Mouse (Mus musculus) naive thymus-derived CD4-positive, alpha-beta T cell, adult 2 months (primary cell): Measurements from ENCODE around the gene Cspg4.
"Not testable (repeated sequence)": the region's sequence is repeated elsewhere in the genome, so short reads cannot be mapped to it uniquely, and the experiment has no call there.

Experiments
- DNase-seq: peaks from one replicate; pipeline ENCODE4 v3.0.0-alpha.2; 2011; ENCODE audit warnings: low read depth

The Cspg4 gene

DNA sequence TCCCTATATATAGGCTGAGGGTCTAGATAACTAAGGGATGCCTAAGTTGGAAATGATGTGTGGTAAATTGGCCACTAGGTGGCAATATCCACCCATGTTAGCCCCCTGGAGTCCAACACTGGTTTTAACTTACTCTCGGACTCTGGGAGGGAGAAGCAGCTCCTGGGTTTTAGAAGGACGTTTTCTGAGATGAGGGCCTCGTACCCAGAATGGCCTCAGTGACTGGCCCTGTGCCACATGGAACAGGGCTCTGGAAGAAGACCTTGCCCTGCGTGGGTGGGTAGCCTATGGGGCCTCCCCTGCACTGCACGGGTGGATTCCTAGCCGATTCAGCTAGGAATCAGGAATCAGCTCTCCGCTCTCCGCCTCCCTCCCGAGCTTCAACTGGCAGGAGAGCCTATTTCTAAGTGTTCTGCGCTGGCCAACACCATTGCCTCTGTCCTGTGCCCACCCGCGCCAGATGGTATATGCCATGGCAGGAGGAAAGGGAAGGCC is 26.7 kb downstream of the Cspg4 start:
- DNase-seq, result peak; percentile 83

- DNase-seq, result no peak
These were observed 27.3 kb downstream of the Cspg4 start for GRCm38 (mm10) chr9:56892111-56892510.

DNA sequence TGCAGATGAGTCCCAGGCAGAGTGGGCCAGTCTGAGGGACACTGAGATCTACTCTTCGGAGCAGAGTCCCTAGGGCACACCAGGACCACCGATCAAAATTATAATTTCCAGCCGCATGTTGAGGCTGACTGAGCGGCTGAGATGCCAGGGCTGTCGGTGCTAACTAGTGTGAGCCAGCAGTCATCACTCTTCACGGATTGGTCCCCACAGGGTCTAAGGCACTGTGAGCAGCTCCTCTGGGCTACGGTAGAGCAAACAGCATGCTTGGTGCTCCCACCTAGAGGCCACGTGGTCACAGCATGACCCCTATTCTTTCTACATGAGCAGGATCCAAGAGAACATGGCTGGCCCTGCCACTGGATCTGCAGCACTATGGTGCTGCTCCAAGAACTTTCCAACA is 28.5 kb downstream of the Cspg4 start:
- no peak for DNase-seq

GRCm38 (mm10) chr9:56894006-56894405 is 29.2 kb downstream of the Cspg4 start:
- peak; percentile 27 for DNase-seq

DNA sequence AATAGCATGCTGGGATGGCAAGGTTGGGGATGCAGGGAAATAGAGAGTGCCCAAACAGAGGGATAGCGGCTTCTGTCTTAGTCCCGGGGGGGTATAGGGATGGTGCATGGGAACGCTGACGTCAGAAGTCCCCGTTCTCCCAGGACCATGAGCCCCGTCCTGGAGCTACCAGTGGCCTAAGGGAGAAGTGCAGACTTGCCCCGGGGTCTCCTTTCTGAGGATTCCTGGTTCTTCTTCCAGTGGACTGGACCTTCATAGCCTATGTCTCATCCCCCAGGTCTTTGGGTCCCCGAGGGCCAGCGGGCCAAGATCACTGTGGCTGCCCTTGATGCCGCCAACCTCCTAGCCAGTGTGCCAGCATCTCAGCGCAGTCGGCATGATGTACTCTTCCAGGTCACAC is 31.9 kb downstream of the Cspg4 start:
- DNase-seq, result no peak

GRCm38 (mm10) chr9:56899409-56899808 is 34.6 kb downstream of the Cspg4 start:
- no peak for DNase-seq

GRCm38 (mm10) chr9:56900060-56900459 is 35.2 kb downstream of the Cspg4 start:
- DNase-seq, result no peak

GRCm38 (mm10) chr9:56900571-56900970 is 35.7 kb downstream of the Cspg4 start:
- DNase-seq, result peak; percentile 30

- peak; percentile 26 for DNase-seq
These were observed 36.4 kb downstream of the Cspg4 start for GRCm38 (mm10) chr9:56901187-56901586.

GRCm38 (mm10) chr9:56903662-56904061 is 38.8 kb downstream of the Cspg4 start:
- no peak for DNase-seq

DNA sequence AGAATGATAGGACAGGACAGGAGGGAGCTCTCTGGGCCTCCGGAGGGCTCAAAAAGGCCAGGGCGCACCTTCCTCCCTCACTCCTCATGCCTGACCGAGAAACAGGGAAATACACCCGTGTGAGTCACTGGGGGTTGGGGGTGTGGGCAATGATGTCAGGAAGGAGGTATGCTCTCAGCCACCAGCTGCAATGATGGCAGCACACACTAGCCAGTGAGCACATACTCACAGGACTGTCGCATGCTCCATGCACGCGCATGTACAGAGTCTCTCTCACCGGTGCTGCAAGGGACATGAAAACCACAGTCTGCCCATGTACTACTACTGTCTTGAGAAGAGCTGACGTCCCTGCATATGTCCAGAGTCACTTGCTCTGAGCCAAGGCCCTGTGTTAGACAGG is 42.7 kb downstream of the Cspg4 start:
- DNase-seq, result no peak

- not testable (repeated sequence) for DNase-seq
These were observed 45.2 kb downstream of the Cspg4 start for GRCm38 (mm10) chr9:56909991-56910390.

DNA sequence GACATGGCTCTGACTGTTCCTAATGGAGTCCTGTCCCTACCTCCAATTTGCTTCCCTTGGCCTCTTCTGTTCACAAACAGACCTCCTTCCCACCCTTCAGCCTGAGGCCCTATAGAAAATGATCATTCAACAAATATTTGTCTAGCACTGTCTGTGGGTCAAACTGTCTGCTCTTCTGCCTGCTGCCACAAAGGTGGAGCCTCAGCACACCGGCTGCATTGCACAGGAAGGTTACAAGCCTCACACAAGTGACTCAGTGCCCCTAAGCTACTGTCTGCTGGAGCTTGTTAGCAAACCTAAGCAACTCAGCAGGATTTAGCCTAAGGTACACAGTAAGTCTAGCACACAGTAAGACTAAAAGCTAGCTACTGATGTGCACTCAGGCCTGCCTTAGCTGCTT is 46.2 kb downstream of the Cspg4 start:
- no peak for DNase-seq

DNA sequence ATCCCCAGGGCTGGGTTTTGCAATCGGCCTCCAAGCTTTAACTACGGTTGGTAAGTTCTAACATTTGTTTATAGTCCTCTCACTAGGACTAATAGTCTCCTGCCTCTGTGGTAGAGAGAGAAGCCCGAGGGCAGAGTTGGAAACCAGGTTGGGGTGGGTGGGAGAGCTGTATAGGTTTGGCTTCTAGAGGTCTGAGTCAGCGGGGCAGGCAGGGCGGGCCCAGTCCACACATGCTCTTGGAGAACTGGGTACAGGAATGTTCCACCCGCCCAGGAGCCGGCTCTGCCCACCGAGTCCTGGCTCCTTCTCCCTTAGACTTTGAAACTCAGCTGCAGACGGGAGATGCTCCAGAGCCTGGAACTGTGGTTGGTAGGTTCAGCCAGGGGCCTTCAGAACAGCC is 49.2 kb downstream of the Cspg4 start:
- no peak for DNase-seq

GRCm38 (mm10) chr9:56915116-56915515 is 50.3 kb downstream of the Cspg4 start:
- no peak for DNase-seq

GRCm38 (mm10) chr9:56915695-56916410 is 51.0 kb downstream of the Cspg4 start:
- DNase-seq, result no peak

DNA sequence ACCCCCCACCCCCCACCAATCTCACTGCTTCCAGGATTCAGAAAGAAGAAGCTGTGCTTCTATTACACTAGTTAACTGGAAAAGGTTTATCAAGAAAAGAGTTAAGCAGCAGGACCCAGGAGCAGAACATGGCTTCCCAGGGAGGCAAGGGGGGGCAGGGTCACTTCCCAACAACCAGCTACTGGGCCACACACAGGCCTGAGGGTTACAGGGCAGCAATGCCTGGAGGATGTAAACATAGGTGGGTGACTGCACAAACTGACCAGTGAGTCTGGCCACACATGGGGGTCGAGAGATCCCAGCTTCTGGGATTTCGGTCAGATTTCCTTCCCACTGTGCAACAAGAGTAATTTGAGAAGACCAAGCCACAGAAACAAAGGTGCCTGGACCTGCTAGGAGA is 52.3 kb downstream of the Cspg4 start:
- no peak for DNase-seq

DNA sequence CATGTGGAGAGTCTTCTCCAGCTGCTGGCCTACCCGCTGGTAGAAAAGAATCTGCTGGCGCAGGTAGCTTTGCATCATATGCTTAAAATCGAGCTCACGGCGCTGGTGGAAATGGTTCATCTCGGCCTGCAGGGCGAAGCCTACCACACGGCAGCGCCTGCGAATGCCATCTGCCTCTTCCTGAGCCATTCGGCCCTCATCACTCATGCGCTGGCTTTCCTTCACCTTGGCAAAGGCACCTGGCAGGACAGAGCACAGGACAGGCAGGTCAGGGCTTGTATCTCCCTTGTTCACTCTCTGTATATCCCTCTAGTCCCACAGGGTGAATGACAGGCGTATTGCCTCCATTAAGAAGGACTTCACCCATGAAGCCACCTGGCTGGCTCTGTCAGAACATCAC is 53.6 kb downstream of the Cspg4 start:
- no peak for DNase-seq

DNA sequence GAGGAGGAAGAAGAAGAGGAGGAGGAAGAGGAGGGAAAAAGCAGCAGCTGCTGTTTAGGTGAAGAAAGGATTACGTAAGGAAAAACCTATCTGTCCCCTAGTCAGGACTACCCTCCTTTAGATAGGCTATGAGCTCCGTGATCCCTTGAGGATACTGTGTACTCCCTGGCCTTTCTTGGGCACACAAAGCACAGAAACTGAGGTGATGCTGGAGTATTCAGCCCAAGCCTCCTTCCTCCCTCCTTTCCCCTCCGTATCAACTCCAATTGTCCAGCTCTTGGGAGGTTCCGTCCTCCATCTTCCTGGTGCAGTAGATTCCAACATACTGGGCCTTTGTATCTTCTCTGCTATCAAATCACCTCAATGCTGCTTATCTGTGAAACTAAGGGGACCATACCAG is 57.9 kb downstream of the Cspg4 start:
- no peak for DNase-seq

DNA sequence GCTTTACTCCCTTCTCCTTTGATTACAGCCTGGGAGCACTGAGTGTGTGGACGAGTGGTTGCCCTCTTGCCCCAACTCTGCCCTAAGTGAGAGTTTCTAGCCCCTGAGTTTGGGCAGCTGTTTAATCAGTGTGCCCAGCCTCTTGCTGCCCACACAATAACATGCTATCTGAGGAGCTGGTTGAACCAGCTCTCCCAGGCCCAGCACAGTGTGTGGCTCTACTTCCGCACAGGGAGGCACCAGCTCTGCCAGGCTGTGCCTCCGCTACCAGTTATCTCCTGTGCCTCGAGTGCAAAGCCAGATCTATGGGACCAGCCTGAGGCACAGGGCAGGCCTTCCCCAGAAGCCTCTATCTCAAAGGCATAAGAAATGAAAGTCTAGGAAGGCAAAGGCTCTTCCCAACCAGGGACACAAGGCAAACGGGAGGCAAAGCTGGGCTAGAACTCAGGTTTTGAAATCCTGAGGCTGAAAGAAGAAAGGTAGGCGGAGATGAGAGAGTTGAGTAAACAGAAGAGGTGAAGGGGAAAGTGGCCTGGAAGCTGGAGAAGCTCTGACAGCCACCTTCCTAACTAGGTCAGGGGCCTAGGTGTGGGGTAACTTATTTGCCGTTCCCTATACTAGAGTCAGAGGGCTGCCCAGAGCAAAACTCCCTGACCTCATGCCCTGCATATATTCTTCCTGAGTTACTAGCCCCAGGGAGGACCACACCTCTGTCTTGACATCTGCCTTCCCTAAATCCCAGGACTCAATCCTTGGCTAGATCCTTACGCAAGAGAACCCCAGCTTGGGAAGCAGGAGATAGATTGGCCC is 59.2 kb downstream of the Cspg4 start:
- DNase-seq, result no peak

DNA sequence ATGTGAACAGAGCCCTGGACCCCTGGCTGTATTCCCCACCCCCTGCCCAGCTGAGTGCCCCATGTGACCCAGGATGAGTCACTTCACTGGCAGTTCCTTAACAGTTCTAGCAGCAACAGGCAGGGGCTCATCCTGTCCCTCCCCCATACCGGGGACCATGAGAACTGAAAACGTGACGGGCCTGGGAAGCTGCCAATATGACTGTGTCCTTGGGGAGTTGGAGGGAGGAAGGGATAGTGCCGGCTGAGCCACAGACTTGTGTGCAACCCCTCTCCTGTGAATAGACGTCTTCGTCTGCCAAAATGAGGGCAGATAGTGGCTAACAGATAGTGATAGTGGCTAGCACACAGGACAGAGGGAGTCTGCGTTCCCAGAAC is 59.8 kb downstream of the Cspg4 start:
- DNase-seq, result no peak

GRCm38 (mm10) chr9:56925291-56926024 is 60.6 kb downstream of the Cspg4 start:
- DNase-seq, result no peak

DNA sequence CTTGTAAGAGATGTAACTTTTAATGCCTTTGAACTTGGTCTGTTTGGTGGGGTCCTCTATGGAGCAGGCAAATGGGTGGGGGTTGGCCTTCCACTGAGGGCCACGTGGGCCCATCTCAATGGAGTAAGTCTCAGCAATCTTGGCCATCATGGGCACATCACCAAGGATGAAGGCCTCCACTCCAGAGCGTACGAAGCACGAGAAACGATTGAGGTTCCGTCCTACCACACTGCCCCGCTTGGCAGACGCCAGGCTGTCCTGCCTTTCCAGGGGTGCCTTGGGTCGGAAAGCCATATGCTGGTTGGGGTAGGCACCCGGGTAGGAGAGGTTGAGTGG is 61.2 kb downstream of the Cspg4 start:
- DNase-seq, result no peak
